Mouse (Mus musculus) forebrain, embryonic 14.5 days (tissue): Measurements from ENCODE around the gene F13a1. TPM values are rescaled to one million over a fixed set of nuclear protein-coding genes. Genes with fewer than 3 reads are reported as not detected.
A peak's percentile ranks its signal among the peaks of the same experiment; 100 is the strongest.

Experiments
- ATAC-seq: fragments of 200-750 bp; cut with Nextera tagmentation; 2 replicates; pipeline ENCODE4 v1.8.0; 2017; ENCODE audit warnings: mild to moderate bottlenecking, moderate library complexity
- DNase-seq: peaks from one replicate; pipeline ENCODE4 v3.0.0-alpha.2; 2015; ENCODE audit warnings: low spot score
- H3K27ac ChIP-seq: fragments of 300-500 bp; sonication (generic); 2 replicates; pipeline ENCODE4 v1.5.1; 2014; ENCODE audit warnings: low read depth, mild to moderate bottlenecking, control low read depth, low read length, moderate library complexity
- H3K27me3 ChIP-seq: fragments of 300-500 bp; sonication (generic); replicated peaks from 2 replicates; pipeline ENCODE4 v1.6.1; 2014; ENCODE audit warnings: low read length, control low read depth, mixed read lengths; ENCODE audit not compliant: control insufficient read depth, insufficient read depth
- H3K36me3 ChIP-seq: fragments of 300-500 bp; sonication (generic); 2 replicates; pipeline ENCODE4 v1.6.1; 2014; ENCODE audit warnings: low read length, control low read depth; ENCODE audit not compliant: control insufficient read depth, insufficient read depth
- H3K4me1 ChIP-seq: fragments of 300-500 bp; sonication (generic); 2 replicates; pipeline ENCODE4 v1.6.1; 2014; ENCODE audit warnings: antibody characterized with exemption, low read length, control low read depth; ENCODE audit not compliant: control insufficient read depth, insufficient read depth
- H3K4me2 ChIP-seq: fragments of 300-500 bp; sonication (generic); 2 replicates; pipeline ENCODE4 v1.6.1; 2014; ENCODE audit warnings: mild to moderate bottlenecking, control low read depth, low read length
- H3K4me3 ChIP-seq: fragments of 300-500 bp; sonication (generic); 2 replicates; pipeline ENCODE4 v1.5.1; 2014; ENCODE audit warnings: low read depth, low read length, control low read depth
- H3K9ac ChIP-seq: fragments of 300-500 bp; sonication (generic); 2 replicates; pipeline ENCODE4 v1.6.1; 2014; ENCODE audit warnings: mild to moderate bottlenecking, low read length, control low read depth, moderate library complexity
- H3K9me3 ChIP-seq: fragments of 300-500 bp; sonication (generic); replicated peaks from 2 replicates; pipeline ENCODE4 v1.6.1; 2016; ENCODE audit warnings: low read length, control low read depth, mixed read lengths; ENCODE audit not compliant: control insufficient read depth
- WGBS: fragments of 180-500 bp; shearing (Covaris S2); extraction: QIAGEN DNeasy Blood & Tissue Kit; methylation state at CpG from one replicate; pipeline ENCODE4 v1.1.7; 2014; 5-methylcytosine and 5-hydroxymethylcytosine counted together
- polyA plus RNA-seq: library from polyadenylated mRNA; unstranded; fragments of >200 nt; fragmentation: Nextera tagmentation; extraction: Ambion mirVana; gene quantifications from 2 replicates; pipeline ENCODE4 v1.2.1, GENCODE M21; 2014

The F13a1 gene
- 5.2 and 11.1 TPM in 2 replicates for polyA plus RNA-seq

- H3K9me3 ChIP-seq = no peaks in the 10 kb centered on the region
- no peak within 1 kb of the TSS for H3K9ac ChIP-seq
- DNase-seq (no peak), ATAC-seq (no peak)
- H3K27me3 ChIP-seq = no peaks in the 10 kb centered on the region
- WGBS = 75% methylated on average over 3 of the region's 3 CpGs
- no peak within 1 kb of the TSS for H3K27ac ChIP-seq
- H3K4me3 ChIP-seq = no peak within 1 kb of the TSS
- H3K4me1 ChIP-seq = no peaks in the 10 kb centered on the region
- no peaks in the 10 kb centered on the region for H3K36me3 ChIP-seq
- no peak within 1 kb of the TSS for H3K4me2 ChIP-seq
Observed at GRCm38 (mm10) chr13:37050126-37050525, at the start of gene F13a1. F13a1 (minus strand) TSS chr13:37050244.

- Histone ChIP-seq H3K4me2 (no peak overlapping the region), H3K27ac (no peak overlapping the region), H3K9me3 (no peaks in the 10 kb centered on the region), H3K9ac (no peak overlapping the region), H3K36me3 (no peaks in the 10 kb centered on the region), H3K27me3 (no peaks in the 10 kb centered on the region), H3K4me3 (no peak overlapping the region), H3K4me1 (no peaks in the 10 kb centered on the region)
- WGBS = 92% methylated on average over 1 of the region's 1 CpGs
- DNase-seq (no peak), ATAC-seq (no peak)
Observed at GRCm38 (mm10) chr13:37091620-37092019, 41.6 kb upstream of the F13a1 start.

DNA sequence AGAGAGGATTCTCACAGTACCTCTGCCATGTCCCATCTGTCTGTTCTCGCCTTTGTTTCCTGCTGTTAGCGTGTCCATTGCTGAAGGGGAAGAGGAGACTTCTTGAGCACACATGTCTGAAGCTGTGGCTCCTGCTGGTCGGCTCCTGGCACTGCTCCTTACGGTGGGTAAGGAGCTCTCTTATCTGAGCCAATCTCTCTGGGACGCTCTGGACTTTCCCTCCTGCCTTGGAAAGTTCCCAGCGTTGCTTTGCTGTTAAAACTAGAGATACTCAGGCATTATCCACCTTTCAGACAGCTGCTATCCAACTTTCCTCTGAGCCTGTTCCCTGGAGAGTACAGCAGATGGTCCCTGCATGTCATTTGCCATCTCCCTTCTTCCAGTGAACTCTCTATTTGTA lies 39.1 kb upstream of the F13a1 start:
- DNase-seq (no peak), ATAC-seq (no peak)
- Histone ChIP-seq H3K27ac (no peak overlapping the region), H3K4me2 (no peak overlapping the region), H3K4me1 (no peaks in the 10 kb centered on the region), H3K9ac (no peak overlapping the region), H3K27me3 (no peaks in the 10 kb centered on the region), H3K9me3 (no peaks in the 10 kb centered on the region), H3K36me3 (no peaks in the 10 kb centered on the region), H3K4me3 (no peak overlapping the region)
- 72% methylated on average over 6 of the region's 6 CpGs for WGBS

- Histone ChIP-seq H3K9me3 (no peaks in the 10 kb centered on the region), H3K4me1 (peaks cover 5% of the 10 kb centered on the region; the same call in 1 of the 2 replicates), H3K27ac (no peak overlapping the region), H3K36me3 (no peaks in the 10 kb centered on the region), H3K4me3 (no peak overlapping the region), H3K27me3 (no peaks in the 10 kb centered on the region), H3K9ac (no peak overlapping the region), H3K4me2 (peak overlapping the region; percentile 14; the same call in 1 of the 2 replicates)
- WGBS = 31% methylated on average over 13 of the region's 13 CpGs
- ATAC-seq (peak; percentile 70; the same call in 1 of the 2 replicates), DNase-seq (peak; percentile 69)
Observed at GRCm38 (mm10) chr13:37081506-37082241, 31.6 kb upstream of the F13a1 start.

- H3K4me3 ChIP-seq = no peak overlapping the region
- DNase-seq (no peak), ATAC-seq (no peak)
- 91% methylated on average over 3 of the region's 3 CpGs for WGBS
- no peak overlapping the region for H3K9ac ChIP-seq
- H3K27ac ChIP-seq = no peak overlapping the region
- H3K4me1 ChIP-seq = no peaks in the 10 kb centered on the region
- H3K36me3 ChIP-seq = no peaks in the 10 kb centered on the region
- H3K27me3 ChIP-seq = no peaks in the 10 kb centered on the region
- no peaks in the 10 kb centered on the region for H3K9me3 ChIP-seq
- H3K4me2 ChIP-seq = no peak overlapping the region
Observed at GRCm38 (mm10) chr13:37071390-37071789, 21.3 kb upstream of the F13a1 start.

DNA sequence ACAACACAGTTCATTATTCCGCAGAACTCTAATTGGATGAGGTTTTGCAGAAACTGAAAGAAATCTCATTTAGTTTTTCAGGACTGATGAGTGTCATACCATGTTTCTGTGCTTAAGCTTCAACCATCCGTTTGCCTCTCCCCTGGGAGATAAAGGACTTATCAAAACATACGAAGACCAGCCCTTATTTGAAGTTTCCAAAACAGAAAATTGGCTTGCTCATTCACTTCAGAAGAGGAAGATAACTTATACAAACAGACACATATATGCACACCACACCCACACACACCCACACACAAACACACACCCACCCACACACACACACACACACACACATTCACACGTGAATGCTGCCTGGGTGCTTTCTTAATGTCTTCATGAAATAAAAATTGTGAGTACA lies 20.8 kb upstream of the F13a1 start:
- Histone ChIP-seq H3K9ac (no peak overlapping the region), H3K9me3 (no peaks in the 10 kb centered on the region), H3K4me1 (no peaks in the 10 kb centered on the region), H3K4me3 (no peak overlapping the region), H3K27me3 (no peaks in the 10 kb centered on the region), H3K36me3 (no peaks in the 10 kb centered on the region), H3K27ac (no peak overlapping the region), H3K4me2 (no peak overlapping the region)
- DNase-seq (no peak), ATAC-seq (no peak)
- 81% methylated on average over 4 of the region's 4 CpGs for WGBS

GRCm38 (mm10) chr13:37060810-37061209 lies 10.8 kb upstream of the F13a1 start:
- ATAC-seq (no peak), DNase-seq (no peak)
- Histone ChIP-seq H3K4me3 (no peak overlapping the region), H3K27ac (no peak overlapping the region), H3K9ac (no peak overlapping the region), H3K4me2 (no peak overlapping the region), H3K36me3 (no peaks in the 10 kb centered on the region), H3K27me3 (no peaks in the 10 kb centered on the region), H3K9me3 (no peaks in the 10 kb centered on the region), H3K4me1 (no peaks in the 10 kb centered on the region)
- WGBS = 92% methylated on average over 5 of the region's 5 CpGs

- no peak for ATAC-seq
- Histone ChIP-seq H3K36me3 (no peaks in the 10 kb centered on the region), H3K4me2 (no peak overlapping the region), H3K27me3 (no peaks in the 10 kb centered on the region), H3K4me1 (no peaks in the 10 kb centered on the region), H3K27ac (no peak overlapping the region), H3K9ac (no peak overlapping the region), H3K4me3 (no peak overlapping the region), H3K9me3 (no peaks in the 10 kb centered on the region)
- DNase-seq = no peak
- 92% methylated on average over 7 of the region's 7 CpGs for WGBS
Observed at GRCm38 (mm10) chr13:37056662-37057061, 6.6 kb upstream of the F13a1 start.

- no peaks in the 10 kb centered on the region for H3K27me3 ChIP-seq
- no peak overlapping the region for H3K4me2 ChIP-seq
- ATAC-seq = no peak
- WGBS = 84% methylated on average over 2 of the region's 2 CpGs
- no peaks in the 10 kb centered on the region for H3K36me3 ChIP-seq
- H3K4me3 ChIP-seq = no peak overlapping the region
- no peak overlapping the region for H3K9ac ChIP-seq
- H3K9me3 ChIP-seq = no peaks in the 10 kb centered on the region
- no peak for DNase-seq
- H3K4me1 ChIP-seq = no peaks in the 10 kb centered on the region
- H3K27ac ChIP-seq = no peak overlapping the region
Observed at GRCm38 (mm10) chr13:37049631-37050030, 413 bp downstream of the F13a1 start.
